Mouse (Mus musculus) forebrain, embryonic 16.5 days (tissue): Measurements from ENCODE around the gene Cacna2d3. TPM values are rescaled to one million over a fixed set of nuclear protein-coding genes. Genes with fewer than 3 reads are reported as not detected.

Experiments used
- ATAC-seq: fragments of 200-750 bp; cut with Nextera tagmentation; 2 replicates; pipeline ENCODE4 v1.8.0; 2017; ENCODE audit warnings: mild to moderate bottlenecking, moderate library complexity
- H3K27ac ChIP-seq: fragments of 300-500 bp; sonication (generic); 2 replicates; pipeline ENCODE4 v1.5.1; 2014; ENCODE audit warnings: low read length, control low read depth
- H3K27me3 ChIP-seq: fragments of 300-500 bp; sonication (generic); replicated peaks from 2 replicates; pipeline ENCODE4 v1.6.1; 2014; ENCODE audit warnings: low read length; ENCODE audit not compliant: control insufficient read depth, insufficient read depth
- H3K36me3 ChIP-seq: fragments of 300-500 bp; sonication (generic); 2 replicates; pipeline ENCODE4 v1.6.1; 2014; ENCODE audit not compliant: control insufficient read depth, insufficient read depth
- H3K4me1 ChIP-seq: fragments of 300-500 bp; sonication (generic); replicated peaks from 2 replicates; pipeline ENCODE4 v1.6.1; 2014; ENCODE audit warnings: low read length; ENCODE audit not compliant: control insufficient read depth, insufficient read depth
- H3K4me2 ChIP-seq: fragments of 300-500 bp; sonication (generic); 2 replicates; pipeline ENCODE4 v1.6.1; 2014; ENCODE audit warnings: mild to moderate bottlenecking, low read length, control low read depth
- H3K4me3 ChIP-seq: fragments of 300-500 bp; sonication (generic); replicated peaks from 2 replicates; pipeline ENCODE4 v1.5.1; 2014; ENCODE audit warnings: mild to moderate bottlenecking, low read length, control low read depth
- H3K9ac ChIP-seq: fragments of 300-500 bp; sonication (generic); replicated peaks from 2 replicates; pipeline ENCODE4 v1.6.1; 2014; ENCODE audit warnings: low read depth, low read length, control low read depth
- H3K9me3 ChIP-seq: fragments of 300-500 bp; sonication (generic); 2 replicates; pipeline ENCODE4 v1.6.1; 2016; ENCODE audit warnings: low read length; ENCODE audit not compliant: control insufficient read depth
- WGBS: fragments of 180-500 bp; shearing (Covaris S2); extraction: QIAGEN DNeasy Blood & Tissue Kit; methylation state at CpG from one replicate; pipeline ENCODE4 v1.1.7; 2014; 5-methylcytosine and 5-hydroxymethylcytosine counted together
- polyA plus RNA-seq: library from polyadenylated mRNA; unstranded; fragments of >200 nt; fragmentation: Nextera tagmentation; extraction: Ambion mirVana; gene quantifications from 2 replicates; pipeline ENCODE4 v1.2.1, GENCODE M21; 2015

The Cacna2d3 gene
- polyA plus RNA-seq, 1 experiment from 2014 or later: 34.0 TPM

DNA sequence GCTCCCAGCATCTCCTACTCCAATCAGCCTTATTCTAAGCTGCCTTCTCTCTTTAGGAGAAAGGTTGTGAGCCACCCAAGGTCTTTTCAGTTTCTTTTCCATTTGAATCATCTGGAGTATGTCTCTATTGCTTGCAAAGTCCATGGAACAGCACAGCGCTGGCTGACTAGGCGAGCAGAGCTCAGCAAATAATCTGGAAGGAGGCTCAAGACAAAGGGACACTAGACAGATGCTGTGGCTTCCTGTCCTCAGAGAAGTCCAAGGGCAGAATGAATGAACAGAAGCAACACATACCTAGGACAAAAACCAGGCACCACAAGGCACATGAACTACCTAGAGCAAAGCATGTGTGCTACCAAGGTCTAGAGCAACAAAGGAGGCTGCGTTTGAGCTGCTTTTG is 328.8 kb downstream of the Cacna2d3 start:
- no peak overlapping the region for H3K27ac ChIP-seq
- ATAC-seq: no peak
- H3K36me3 ChIP-seq: no peaks in the 10 kb centered on the region
- no peak overlapping the region for H3K4me3 ChIP-seq
- no peaks in the 10 kb centered on the region for H3K9me3 ChIP-seq
- no peaks in the 10 kb centered on the region for H3K4me1 ChIP-seq
- WGBS: 92% methylated on average over 3 of the region's 3 CpGs
- H3K9ac ChIP-seq: no peak overlapping the region
- no peaks in the 10 kb centered on the region for H3K27me3 ChIP-seq
- no peak overlapping the region for H3K4me2 ChIP-seq

DNA sequence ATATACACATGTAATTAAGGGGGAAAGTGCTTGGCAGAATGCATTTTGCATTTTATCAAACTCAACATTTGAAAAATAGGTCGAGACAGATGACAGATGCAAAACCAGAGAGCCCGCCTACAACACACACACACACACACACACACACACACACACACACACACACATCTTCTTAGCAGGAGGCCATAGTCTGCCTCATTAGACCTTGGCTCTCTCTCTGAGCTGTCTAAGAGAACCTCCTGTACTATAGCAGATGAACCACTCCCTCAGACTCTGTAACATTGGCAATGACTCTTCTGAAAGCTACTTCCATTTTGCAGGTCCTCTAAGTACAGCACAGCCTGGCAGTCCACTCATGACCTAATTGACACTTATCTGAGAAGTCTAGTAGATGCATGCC is 330.2 kb downstream of the Cacna2d3 start:
- Histone ChIP-seq H3K4me1 (no peaks in the 10 kb centered on the region), H3K9me3 (no peaks in the 10 kb centered on the region), H3K9ac (no peak overlapping the region), H3K4me3 (no peak overlapping the region), H3K27me3 (no peaks in the 10 kb centered on the region), H3K36me3 (no peaks in the 10 kb centered on the region), H3K27ac (no peak overlapping the region), H3K4me2 (no peak overlapping the region)
- ATAC-seq: no peak
- WGBS: 45% methylated on average over 2 of the region's 2 CpGs

DNA sequence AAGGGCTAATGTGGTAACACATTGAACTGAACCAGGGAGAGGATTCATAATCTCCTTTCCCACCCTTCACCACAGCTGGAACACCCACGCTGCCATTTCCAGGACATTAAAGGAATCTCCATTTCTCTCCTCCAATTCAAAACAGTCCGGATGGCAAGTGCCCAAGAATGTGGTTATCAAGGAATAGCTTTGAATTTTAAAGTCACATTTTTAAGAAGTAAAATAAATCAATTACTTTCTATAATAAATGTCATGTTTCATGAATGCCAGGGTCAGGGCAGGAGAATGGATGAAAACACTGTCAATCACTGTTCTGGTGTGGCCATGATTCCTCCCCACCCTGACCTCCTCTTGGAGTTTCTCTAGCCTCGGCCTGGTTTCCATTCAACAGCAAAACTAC is 333.9 kb downstream of the Cacna2d3 start:
- no peaks in the 10 kb centered on the region for H3K9me3 ChIP-seq
- no peak overlapping the region for H3K27ac ChIP-seq
- no peaks in the 10 kb centered on the region for H3K36me3 ChIP-seq
- no peaks in the 10 kb centered on the region for H3K27me3 ChIP-seq
- no peaks in the 10 kb centered on the region for H3K4me1 ChIP-seq
- H3K9ac ChIP-seq: no peak overlapping the region
- no peak for ATAC-seq
- no peak overlapping the region for H3K4me2 ChIP-seq
- WGBS: 89% methylated on average over 3 of the region's 3 CpGs
- no peak overlapping the region for H3K4me3 ChIP-seq

DNA sequence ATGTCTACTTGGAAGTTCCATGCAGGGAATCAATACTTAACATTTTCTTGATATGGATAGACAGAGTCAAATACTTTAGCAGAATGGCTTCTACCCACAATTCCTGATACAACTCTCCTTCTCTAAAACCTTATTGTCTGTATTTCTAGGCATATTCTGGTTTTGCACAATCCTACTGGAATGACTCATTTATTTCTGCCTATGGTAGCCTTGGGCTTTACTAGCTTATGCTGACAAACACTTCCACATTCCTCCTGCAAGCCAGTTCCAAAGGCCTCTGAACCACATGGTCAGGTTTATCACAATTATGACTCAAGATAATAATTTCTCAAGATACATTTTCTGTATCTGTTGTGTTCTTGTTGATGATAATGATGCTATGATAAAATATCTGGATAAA is 336.2 kb downstream of the Cacna2d3 start:
- no peaks in the 10 kb centered on the region for H3K9me3 ChIP-seq
- no peak overlapping the region for H3K9ac ChIP-seq
- H3K27ac ChIP-seq: no peak overlapping the region
- no peaks in the 10 kb centered on the region for H3K27me3 ChIP-seq
- no peaks in the 10 kb centered on the region for H3K4me1 ChIP-seq
- ATAC-seq: no peak
- H3K36me3 ChIP-seq: no peaks in the 10 kb centered on the region
- no peak overlapping the region for H3K4me2 ChIP-seq
- no peak overlapping the region for H3K4me3 ChIP-seq

DNA sequence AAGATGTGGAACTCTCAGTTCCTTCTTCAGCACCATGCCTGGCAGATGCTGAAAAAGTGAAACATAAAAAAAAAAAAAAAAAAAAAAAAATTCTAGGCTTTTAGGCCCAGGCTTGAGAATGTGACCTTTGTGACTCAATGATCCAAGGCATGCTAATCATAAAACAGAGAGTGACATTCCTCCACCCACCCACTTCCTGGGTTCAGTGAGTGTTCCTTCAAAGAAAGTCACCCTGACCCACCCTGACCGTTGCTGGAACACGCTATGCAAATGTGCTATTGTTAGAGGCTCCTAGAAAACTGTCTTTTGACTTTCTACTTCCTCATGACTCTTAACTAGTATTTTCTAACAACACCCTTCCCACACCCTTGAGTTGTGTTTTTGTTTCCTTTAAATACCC is 338.9 kb downstream of the Cacna2d3 start:
- H3K36me3 ChIP-seq: no peaks in the 10 kb centered on the region
- H3K27me3 ChIP-seq: no peaks in the 10 kb centered on the region
- ATAC-seq: no peak
- H3K9ac ChIP-seq: no peak overlapping the region
- no peak overlapping the region for H3K4me3 ChIP-seq
- 89% methylated on average over 2 of the region's 2 CpGs for WGBS
- no peaks in the 10 kb centered on the region for H3K9me3 ChIP-seq
- H3K4me1 ChIP-seq: no peaks in the 10 kb centered on the region
- H3K4me2 ChIP-seq: no peak overlapping the region
- H3K27ac ChIP-seq: no peak overlapping the region

DNA sequence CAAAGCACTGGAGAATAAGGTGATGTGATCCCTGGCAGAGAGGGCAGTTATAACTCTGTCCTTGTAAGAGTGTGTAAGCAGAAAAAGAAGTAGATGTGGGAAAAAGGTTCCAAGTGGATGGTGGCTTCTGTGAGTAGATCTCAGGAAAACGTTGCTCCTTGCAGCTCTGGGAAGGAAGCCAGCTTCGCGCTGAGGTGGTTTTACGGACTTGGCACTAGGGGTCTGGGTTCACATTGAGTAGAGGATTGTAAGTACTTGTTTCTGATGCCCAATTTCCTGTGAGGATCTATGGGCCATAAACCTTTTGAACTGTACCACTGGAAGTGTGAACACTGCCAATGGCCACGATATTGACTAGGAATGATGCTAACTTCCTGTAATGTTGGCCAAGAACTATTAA is 354.8 kb downstream of the Cacna2d3 start:
- no peak overlapping the region for H3K9ac ChIP-seq
- H3K4me2 ChIP-seq: no peak overlapping the region
- ATAC-seq: no peak
- H3K4me3 ChIP-seq: no peak overlapping the region
- no peak overlapping the region for H3K27ac ChIP-seq
- 79% methylated on average over 5 of the region's 5 CpGs for WGBS
- H3K9me3 ChIP-seq: no peaks in the 10 kb centered on the region
- no peaks in the 10 kb centered on the region for H3K4me1 ChIP-seq
- no peaks in the 10 kb centered on the region for H3K36me3 ChIP-seq
- no peaks in the 10 kb centered on the region for H3K27me3 ChIP-seq

DNA sequence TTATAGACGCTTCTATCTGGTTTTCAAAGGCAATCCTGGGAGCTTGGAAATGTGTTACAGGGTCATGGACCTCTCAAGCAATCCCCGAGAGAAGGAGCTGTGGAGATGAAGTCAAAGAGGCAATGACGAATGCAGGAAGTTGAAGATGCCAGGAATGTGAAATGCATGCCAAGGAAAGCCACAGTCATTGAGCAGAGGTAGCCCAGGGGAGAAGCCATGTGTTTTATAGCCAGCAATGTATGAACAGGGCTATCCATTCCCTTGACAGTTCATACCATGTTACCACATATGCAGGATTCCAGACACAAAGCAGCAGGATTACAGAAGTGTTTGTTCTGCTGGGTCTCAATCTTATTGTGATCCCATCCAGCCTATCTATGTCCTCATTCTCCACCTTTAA is 359.2 kb downstream of the Cacna2d3 start:
- H3K36me3 ChIP-seq: no peaks in the 10 kb centered on the region
- no peaks in the 10 kb centered on the region for H3K27me3 ChIP-seq
- H3K9me3 ChIP-seq: no peaks in the 10 kb centered on the region
- H3K27ac ChIP-seq: no peak overlapping the region
- 72% methylated on average over 3 of the region's 3 CpGs for WGBS
- H3K4me1 ChIP-seq: no peaks in the 10 kb centered on the region
- H3K9ac ChIP-seq: no peak overlapping the region
- ATAC-seq: no peak
- H3K4me2 ChIP-seq: no peak overlapping the region
- H3K4me3 ChIP-seq: no peak overlapping the region

DNA sequence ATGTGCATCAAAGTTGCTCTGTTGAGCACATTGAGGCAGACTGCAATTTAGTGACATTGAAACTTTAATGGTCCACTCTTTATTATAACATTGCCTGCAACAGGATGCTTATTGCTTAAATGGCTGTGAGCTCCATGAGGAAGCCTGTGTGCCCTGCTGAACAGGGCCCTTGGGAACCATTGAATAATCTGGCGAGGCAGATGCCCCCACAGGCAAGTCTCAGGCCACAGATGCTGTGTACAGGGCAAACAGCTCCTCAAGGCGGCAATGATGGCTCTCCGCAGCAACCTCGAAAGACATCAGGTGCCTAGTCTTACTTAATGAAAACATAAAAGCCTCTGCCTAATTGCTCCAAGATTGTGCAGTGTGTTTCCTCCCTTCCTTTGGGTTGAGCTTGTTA is 371.0 kb downstream of the Cacna2d3 start:
- no peak overlapping the region for H3K9ac ChIP-seq
- no peak overlapping the region for H3K27ac ChIP-seq
- H3K4me3 ChIP-seq: no peak overlapping the region
- no peaks in the 10 kb centered on the region for H3K27me3 ChIP-seq
- ATAC-seq: no peak
- 48% methylated on average over 4 of the region's 4 CpGs for WGBS
- no peaks in the 10 kb centered on the region for H3K4me1 ChIP-seq
- H3K9me3 ChIP-seq: no peaks in the 10 kb centered on the region
- H3K36me3 ChIP-seq: no peaks in the 10 kb centered on the region
- no peak overlapping the region for H3K4me2 ChIP-seq

DNA sequence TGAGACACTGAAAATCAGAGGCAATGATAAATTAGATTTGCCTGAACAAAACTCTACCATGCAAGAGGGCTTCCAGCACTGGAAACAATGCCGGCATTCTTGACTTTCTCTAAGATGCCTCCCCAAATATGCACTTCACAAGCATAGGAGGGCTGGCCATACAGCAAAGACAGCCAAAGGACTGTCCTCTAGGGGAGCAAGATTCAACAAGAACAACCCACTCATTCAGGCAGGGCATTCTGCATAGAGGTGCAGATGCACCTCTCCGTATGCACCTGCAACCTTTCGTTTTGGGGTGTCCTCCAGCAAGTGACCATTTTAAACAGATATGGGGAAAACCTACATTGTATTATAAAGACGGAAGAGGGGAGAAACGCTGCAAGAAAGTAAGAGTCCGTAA is 380.1 kb downstream of the Cacna2d3 start:
- no peak for ATAC-seq
- Histone ChIP-seq H3K9me3 (no peaks in the 10 kb centered on the region), H3K4me1 (no peaks in the 10 kb centered on the region), H3K4me2 (no peak overlapping the region), H3K36me3 (no peaks in the 10 kb centered on the region), H3K4me3 (no peak overlapping the region), H3K27ac (no peak overlapping the region), H3K9ac (no peak overlapping the region), H3K27me3 (no peaks in the 10 kb centered on the region)
- WGBS: 90% methylated on average over 6 of the region's 6 CpGs

DNA sequence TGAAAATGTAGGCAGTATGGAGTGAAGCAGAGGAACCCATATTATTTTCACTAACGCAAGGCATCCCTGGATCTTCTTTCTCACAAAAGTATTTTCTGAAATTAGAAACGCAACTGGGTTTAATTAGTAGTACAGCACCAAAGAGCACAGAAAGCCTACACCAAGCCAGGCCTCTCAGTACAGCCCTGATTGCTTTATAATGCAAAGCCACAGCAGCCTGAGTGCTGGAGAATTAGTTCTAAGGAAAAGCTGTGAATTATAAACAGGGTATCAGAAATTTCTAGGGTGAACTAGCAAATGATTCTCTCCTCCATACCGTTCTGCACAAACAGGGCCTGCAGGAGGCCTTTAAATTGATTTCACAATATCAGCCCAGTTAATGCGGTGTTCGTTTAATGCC is 380.9 kb downstream of the Cacna2d3 start:
- Histone ChIP-seq H3K4me2 (no peak overlapping the region), H3K4me1 (no peaks in the 10 kb centered on the region), H3K9me3 (no peaks in the 10 kb centered on the region), H3K9ac (no peak overlapping the region), H3K4me3 (no peak overlapping the region), H3K36me3 (no peaks in the 10 kb centered on the region), H3K27ac (no peak overlapping the region), H3K27me3 (no peaks in the 10 kb centered on the region)
- 10% methylated on average over 5 of the region's 5 CpGs for WGBS
- no peak for ATAC-seq
